Mouse (Mus musculus) heart, postnatal 0 days (tissue): ENCODE results near the gene Fhl1. TPM values are rescaled to one million over a fixed set of nuclear protein-coding genes. Genes with fewer than 3 reads are reported as not detected.

Source experiments
- ATAC-seq: fragments of 200-750 bp; cut with Nextera tagmentation; 2 replicates; pipeline ENCODE4 v1.8.0; 2017; ENCODE audit warnings: low read depth, moderate number of reproducible peaks, moderate library complexity; ENCODE audit not compliant: insufficient read depth
- DNase-seq: peaks from one replicate; pipeline ENCODE4 v3.0.0-alpha.2; 2016; ENCODE audit warnings: low spot score
- H3K27ac ChIP-seq: fragments of 300-500 bp; sonication (generic); 2 replicates; pipeline ENCODE4 v1.5.1; 2014; ENCODE audit warnings: low read depth, mild to moderate bottlenecking
- H3K27me3 ChIP-seq: fragments of 300-500 bp; sonication (generic); 2 replicates; pipeline ENCODE4 v1.6.1; 2014; ENCODE audit warnings: low read length, mixed read lengths; ENCODE audit not compliant: control insufficient read depth, insufficient read depth
- H3K36me3 ChIP-seq: fragments of 300-500 bp; sonication (generic); replicated peaks from 2 replicates; pipeline ENCODE4 v1.6.1; 2014; ENCODE audit warnings: low read length, mixed read lengths; ENCODE audit not compliant: control insufficient read depth, insufficient read depth
- H3K4me1 ChIP-seq: fragments of 300-500 bp; sonication (generic); 2 replicates; pipeline ENCODE4 v1.6.1; 2014; ENCODE audit warnings: antibody characterized with exemption; ENCODE audit not compliant: control insufficient read depth, insufficient read depth
- H3K4me2 ChIP-seq: fragments of 300-500 bp; sonication (generic); 2 replicates; pipeline ENCODE4 v1.6.1; 2014; ENCODE audit warnings: low read depth, mild to moderate bottlenecking, low read length, moderate library complexity
- H3K4me3 ChIP-seq: fragments of 300-500 bp; sonication (generic); 2 replicates; pipeline ENCODE4 v1.5.1; 2014; ENCODE audit warnings: low read depth, low read length
- H3K9ac ChIP-seq: fragments of 300-500 bp; sonication (generic); replicated peaks from 2 replicates; pipeline ENCODE4 v1.6.1; 2014; ENCODE audit warnings: low read depth, low read length, mixed read lengths
- H3K9me3 ChIP-seq: fragments of 300-500 bp; sonication (generic); replicated peaks from 2 replicates; pipeline ENCODE4 v1.6.1; 2016; ENCODE audit warnings: low read length; ENCODE audit not compliant: control insufficient read depth
- CTCF ChIP-seq: IDR thresholded peaks from 2 replicates; pipeline ENCODE4 v1.5.1; 2016; ENCODE audit warnings: antibody characterized with exemption, control low read depth, low read depth
- EP300 ChIP-seq: IDR thresholded peaks from 2 replicates; pipeline ENCODE4 v1.6.1; 2016; ENCODE audit warnings: antibody characterized with exemption, low read depth
- WGBS: fragments of 180-500 bp; shearing (Covaris S2); extraction: QIAGEN DNeasy Blood & Tissue Kit; methylation state at CpG from one replicate; pipeline ENCODE4 v1.1.7; 2014; 5-methylcytosine and 5-hydroxymethylcytosine counted together
- polyA plus RNA-seq: library from polyadenylated mRNA; unstranded; fragments of >200 nt; fragmentation: Nextera tagmentation; extraction: Ambion mirVana; gene quantifications from 2 replicates; pipeline ENCODE4 v1.2.1, GENCODE M21; 2015
- total RNA-seq: library from RNA; depleted of rRNA; stranded (reverse); fragments of >200 nt; gene quantifications from 2 replicates; pipeline ENCODE4 v1.2.3, GENCODE M21; 2014; ENCODE audit warnings: low replicate concordance; rRNA removed

Gene Fhl1
- total and polyA plus RNA-seq, 2 experiments from 2014 or later: 189 to 297 TPM

- WGBS: 65% methylated on average over 5 of the region's 5 CpGs
- Histone ChIP-seq H3K9ac (no peak overlapping the region), H3K9me3 (no peaks in the 10 kb centered on the region), H3K27ac (no peak overlapping the region), H3K4me3 (no peak overlapping the region), H3K27me3 (no peaks in the 10 kb centered on the region), H3K4me1 (no peaks in the 10 kb centered on the region), H3K36me3 (no peaks in the 10 kb centered on the region), H3K4me2 (no peak overlapping the region)
- DNase-seq (no peak), ATAC-seq (no peak)
- TF ChIP-seq CTCF (no peak; the same call in 1 of the 2 replicates), EP300 (no peak)
Observed at GRCm38 (mm10) chrX:56841255-56841654, 109.7 kb downstream of the Fhl1 start.

Other genes with a start within 250 kb of the Fhl1 start
- gene Gm10477, start 207.0 kb upstream of the Fhl1 start, total RNA-seq: not detected in 2 replicates
- gene Gm10477, start 207.0 kb upstream of the Fhl1 start, polyA plus RNA-seq: not detected in 2 replicates
- not detected in 2 replicates for gene Gm648, start 182.2 kb upstream of the Fhl1 start, total RNA-seq
- gene Gm648, start 182.2 kb upstream of the Fhl1 start, polyA plus RNA-seq: not detected in 2 replicates
- 28.7 and 33.4 TPM in 2 replicates for gene Mmgt1, start 133.7 kb upstream of the Fhl1 start, total RNA-seq
- 15.3 and 16.2 TPM in 2 replicates for gene Mmgt1, start 133.7 kb upstream of the Fhl1 start, polyA plus RNA-seq
- 10.7 and 15.4 TPM in 2 replicates for gene Slc9a6, start 122.0 kb upstream of the Fhl1 start, total RNA-seq
- 5.2 and 6.4 TPM in 2 replicates for gene Slc9a6, start 122.0 kb upstream of the Fhl1 start, polyA plus RNA-seq
- gene Map7d3, start 90.5 kb downstream of the Fhl1 start, total RNA-seq: not detected in 2 replicates
- 3.0 TPM in 2 replicates for gene Map7d3, start 90.5 kb downstream of the Fhl1 start, polyA plus RNA-seq
- gene Adgrg4, start 138.4 kb downstream of the Fhl1 start, total RNA-seq: not detected in 2 replicates
- gene Adgrg4, start 138.4 kb downstream of the Fhl1 start, polyA plus RNA-seq: not detected in 2 replicates